Mouse (Mus musculus): ENCODE results near the gene Cmip. TPM values are rescaled to one million over a fixed set of nuclear protein-coding genes. Genes with fewer than 3 reads are reported as not detected.

Cmip gene
- polyA plus RNA-seq, 1 experiment from 2014 or later: 31.8 TPM

Small RNA genes lying within 50 kb of the gene (microRNA-seq; reads per million reads assigned to microRNA genes)
- gene Mir7077 (not detected), gene Mir7078 (not detected)

Other genes with a start within 250 kb of the Cmip start
- 0.10 and 0.18 TPM in 2 replicates for gene Pkd1l2, start 174.6 kb upstream of the Cmip start, polyA plus RNA-seq (2015; fragmentation: Nextera tagmentation; extraction: Ambion mirVana)
- 1.1 and 1.2 TPM in 2 replicates for gene Bco1, start 161.2 kb upstream of the Cmip start, polyA plus RNA-seq (2015; fragmentation: Nextera tagmentation; extraction: Ambion mirVana)
- 2.3 and 2.8 TPM in 2 replicates for gene Gan, start 98.9 kb upstream of the Cmip start, polyA plus RNA-seq (2015; fragmentation: Nextera tagmentation; extraction: Ambion mirVana)
- gene Plcg2, start 241.2 kb downstream of the Cmip start, polyA plus RNA-seq (2015; fragmentation: Nextera tagmentation; extraction: Ambion mirVana): 4.2 and 4.9 TPM in 2 replicates

All from stomach, embryonic 15.5 days (tissue).